In genomic region chr14:101503168-101503961, GRCm38 (mm10) we compare ENCODE assay signal across 17 mouse cellular contexts.
"Had no signal": no experiment of that assay in that cellular context is flagged by ENCODE, and none has a peak within 500 bp of the region (broad histone marks: within the 10 kb centered on the region; RNA-seq: fewer than 3 reads in every experiment).

No protein-coding gene starts in this region.

- H3K4me1 ChIP-seq: liver, embryonic 15.5 days; midbrain, embryonic 13.5 days had no signal

- H3K9me3 ChIP-seq: limb, embryonic 10.5 days; liver, embryonic 15.5 days; midbrain, embryonic 13.5 days; neural tube, embryonic 15.5 days had no signal

- H3K36me3 ChIP-seq: limb, embryonic 10.5 days; liver, embryonic 15.5 days; midbrain, embryonic 13.5 days; neural tube, embryonic 15.5 days had no signal

- H3K9ac ChIP-seq: liver, embryonic 15.5 days; midbrain, embryonic 13.5 days; neural tube, embryonic 15.5 days had no signal

- H3K4me2 ChIP-seq: liver, embryonic 11.5 days; liver, embryonic 15.5 days; midbrain, embryonic 13.5 days; neural tube, embryonic 15.5 days had no signal

- H3K27me3 ChIP-seq: liver, embryonic 15.5 days; midbrain, embryonic 13.5 days; neural tube, embryonic 15.5 days had no signal

- DNase-seq: kidney, adult 8-10 months; kidney, postnatal 4 days; lung, adult 2 months; lung, postnatal 36 days; thymus, adult 2 months; thymus, postnatal 36 days had no signal

- H3K4me3 ChIP-seq: layer of hippocampus, adult 2 months; limb, embryonic 10.5 days; liver, embryonic 15.5 days; midbrain, embryonic 13.5 days; myocyte; neural tube, embryonic 15.5 days had no signal

- ATAC-seq: intestine, embryonic 16.5 days; lung, postnatal 0 days; midbrain, embryonic 13.5 days had no signal

- H3K27ac ChIP-seq: kidney, postnatal 0 days; layer of hippocampus, adult 2 months; limb, embryonic 10.5 days; liver, embryonic 15.5 days; midbrain, embryonic 13.5 days; neural tube, embryonic 15.5 days; stomach, postnatal 0 days had no signal
